Mouse (Mus musculus) liver, adult 2 months (tissue): ENCODE measurements around the gene Asb15.

Experiments used
- CTCF ChIP-seq: fragments of 200-500 bp; IDR thresholded peaks from 2 replicates; pipeline ENCODE4 v1.5.1; 2011; ENCODE audit warnings: low read depth, low read length, control low read depth
- POLR2A ChIP-seq: fragments of 200-500 bp; IDR thresholded peaks from 2 replicates; pipeline ENCODE4 v1.6.1; 2011; ENCODE audit warnings: low read length, control low read depth; ENCODE audit not compliant: insufficient read depth; ENCODE audit errors: extremely low read depth

GRCm38 (mm10) chr6:24608682-24609081 lies 80.7 kb downstream of the Asb15 start:
- TF ChIP-seq CTCF: no peak
- TF ChIP-seq POLR2A: no peak
